Mouse (Mus musculus) MEL (cell line): ENCODE measurements around the gene Zfp383.

Source experiments
- CHD1 ChIP-seq: IDR thresholded peaks from 2 replicates; pipeline ENCODE4 v1.6.1; 2012; ENCODE audit warnings: low read depth, mild to moderate bottlenecking, inconsistent platforms, low read length, improper control_type of control experiment
- CTCF ChIP-seq, 3 experiments: IDR thresholded peaks in 2 of 3; conservative IDR thresholded peaks in 1 of 3; 2 replicates each; pipeline ENCODE4 v1.5.1; 2011 to 2012; ENCODE audit warnings: low read length in 3 of 3, low read depth in 2 of 3, mild to moderate bottlenecking in 2 of 3, improper control_type of control experiment in 1 of 3, inconsistent platforms in 1 of 3, mixed read lengths in 1 of 3, moderate library complexity in 1 of 3; ENCODE audit not compliant: control insufficient read depth in 1 of 3, insufficient read depth in 1 of 3, poor library complexity in 1 of 3, severe bottlenecking in 1 of 3
- HCFC1 ChIP-seq: IDR thresholded peaks from 2 replicates; pipeline ENCODE4 v1.6.1; 2012; ENCODE audit warnings: low read depth, mild to moderate bottlenecking, inconsistent platforms, low read length, improper control_type of control experiment, moderate library complexity
- MAX ChIP-seq: IDR thresholded peaks from 2 replicates; pipeline ENCODE4 v1.6.1; 2011; ENCODE audit warnings: low read length, improper control_type of control experiment
- NRF1 ChIP-seq: IDR thresholded peaks from 2 replicates; pipeline ENCODE4 v1.6.1; 2014; ENCODE audit warnings: low read depth, mild to moderate bottlenecking, inconsistent platforms, low read length, improper control_type of control experiment, moderate library complexity; ENCODE audit not compliant: poor library complexity, insufficient read depth, severe bottlenecking
- POLR2A ChIP-seq, 2 experiments: IDR thresholded peaks; 2 replicates each; pipeline ENCODE4 v1.6.1; 2011 to 2012; ENCODE audit warnings: low read length in 2 of 2, mild to moderate bottlenecking in 2 of 2, control low read depth in 1 of 2, improper control_type of control experiment in 1 of 2, low read depth in 1 of 2, moderate library complexity in 1 of 2; ENCODE audit not compliant: control insufficient read depth in 1 of 2, insufficient read depth in 1 of 2, poor library complexity in 1 of 2
- TAL1 ChIP-seq: IDR thresholded peaks from 2 replicates; pipeline ENCODE4 v1.6.1; 2012; ENCODE audit warnings: mild to moderate bottlenecking, inconsistent platforms, low read length, moderate library complexity, mixed read lengths
- ZNF384 ChIP-seq: IDR thresholded peaks from 2 replicates; pipeline ENCODE4 v1.6.1; 2012; ENCODE audit warnings: low read depth, mild to moderate bottlenecking, inconsistent platforms, low read length, improper control_type of control experiment

GRCm38 (mm10) chr7:29938856-29939255, 30.8 kb downstream of the Zfp383 start:
- TF ChIP-seq CTCF (IDR thresholded peaks at IDR 0.05 in 2 of 3, conservative IDR thresholded peaks at IDR 0.05 in 1 of 3; ENCODE audit: control insufficient read depth in 1 of 3, insufficient read depth in 1 of 3, low read depth in 2 of 3, low read length in 3 of 3, poor library complexity in 1 of 3, severe bottlenecking in 1 of 3) (no peak), HCFC1 (no peak), NRF1 (no peak), POLR2A (IDR thresholded peaks at IDR 0.05; ENCODE audit: control insufficient read depth in 1 of 2, insufficient read depth in 1 of 2, low read depth in 1 of 2, low read length in 2 of 2, poor library complexity in 1 of 2) (no peak), TAL1 (no peak), ZNF384 (no peak), MAX (no peak), CHD1 (no peak)
